ENCODE assay signal across 9 mouse cellular contexts in genomic region chr11:96438787-96439186, GRCm38 (mm10). TPM values are rescaled to one million over a fixed set of nuclear protein-coding genes. Genes with fewer than 3 reads are reported as not detected.
A peak's percentile ranks its signal among the peaks of the same experiment; 100 is the strongest.
DNase-seq lines count a peak whose midpoint lies in the region; ATAC-seq and TF ChIP-seq lines count a peak whose summit lies in the region.
"Had no signal": no experiment of that assay in that cellular context is flagged by ENCODE, and none has a peak within 500 bp of the region (broad histone marks: within the 10 kb centered on the region; RNA-seq: fewer than 3 reads in every experiment).

No protein-coding gene starts in this region.

- ATAC-seq in liver, embryonic 11.5 days (replicated peaks; ENCODE audit: low FRiP score) = no peak
- no peak for ATAC-seq in embryonic facial prominence, embryonic 14.5 days (ENCODE audit: low read depth)
- peak; percentile 46; the same call in 1 of the 2 replicates for ATAC-seq in kidney, embryonic 15.5 days (replicated peaks; ENCODE audit: low FRiP score)
- no peak for ATAC-seq in lung, postnatal 0 days
- ATAC-seq in erythroid progenitor cell, adult 5-6 weeks (replicated peaks; ENCODE audit: low FRiP score, poor library complexity, severe bottlenecking) = no peak

- TF ChIP-seq POLR2A in liver, adult 2 months (IDR thresholded peaks at IDR 0.05; ENCODE audit: extremely low read depth, insufficient read depth, low read length) = no peak

- no peaks in the 10 kb centered on the region for H3K79me2 ChIP-seq in liver, adult 2 months (ENCODE audit: control insufficient read depth, insufficient read depth, low read length)

- no peaks in the 10 kb centered on the region for H3K36me3 ChIP-seq in liver, adult 2 months (ENCODE audit: control insufficient read depth, insufficient read depth, low read length)
- no peaks in the 10 kb centered on the region for H3K36me3 ChIP-seq in liver, embryonic 11.5 days (ENCODE audit: control insufficient read depth, insufficient read depth, low read length)
- no peaks in the 10 kb centered on the region for H3K36me3 ChIP-seq in embryonic facial prominence, embryonic 14.5 days (ENCODE audit: control insufficient read depth, insufficient read depth, low read length)
- no peaks in the 10 kb centered on the region for H3K36me3 ChIP-seq in kidney, embryonic 15.5 days
- H3K36me3 ChIP-seq in lung, postnatal 0 days (ENCODE audit: insufficient read depth, low read length) = no peaks in the 10 kb centered on the region
- H3K36me3 ChIP-seq: neural tube, embryonic 13.5 days had no signal

- H3K4me1 ChIP-seq in liver, adult 2 months (ENCODE audit: control insufficient read depth, insufficient read depth, low read length) = no peaks in the 10 kb centered on the region
- no peaks in the 10 kb centered on the region for H3K4me1 ChIP-seq in liver, embryonic 11.5 days (replicated peaks; ENCODE audit: control insufficient read depth, insufficient read depth, low read length)
- no peaks in the 10 kb centered on the region; the same call in 1 of the 2 replicates for H3K4me1 ChIP-seq in embryonic facial prominence, embryonic 14.5 days (ENCODE audit: control insufficient read depth, insufficient read depth, low read length)
- peaks cover 20% of the 10 kb centered on the region for H3K4me1 ChIP-seq in kidney, embryonic 15.5 days
- H3K4me1 ChIP-seq in lung, postnatal 0 days (ENCODE audit: insufficient read depth, low read depth, low read length) = no peaks in the 10 kb centered on the region

- H3K4me3 ChIP-seq in liver, adult 2 months (ENCODE audit: insufficient read depth, low read depth, low read length) = no peak overlapping the region
- H3K4me3 ChIP-seq in liver, embryonic 11.5 days (ENCODE audit: low read depth, low read length) = no peak overlapping the region
- no peak overlapping the region for H3K4me3 ChIP-seq in embryonic facial prominence, embryonic 14.5 days (ENCODE audit: low read depth, low read length)
- no peak overlapping the region for H3K4me3 ChIP-seq in kidney, embryonic 15.5 days (replicated peaks)
- no peak overlapping the region for H3K4me3 ChIP-seq in lung, postnatal 0 days (ENCODE audit: low read depth, low read length)
- H3K4me3 ChIP-seq: neural tube, embryonic 13.5 days had no signal

- no peak for TF ChIP-seq EP300 in lung, postnatal 0 days (IDR thresholded peaks at IDR 0.05)

- no peak overlapping the region for H3K4me2 ChIP-seq in liver, embryonic 11.5 days
- H3K4me2 ChIP-seq in embryonic facial prominence, embryonic 14.5 days (ENCODE audit: low read depth, low read length) = no peak overlapping the region
- H3K4me2 ChIP-seq in kidney, embryonic 15.5 days = no peak overlapping the region
- H3K4me2 ChIP-seq in lung, postnatal 0 days (replicated peaks; ENCODE audit: low read depth, low read length) = no peak overlapping the region
- H3K4me2 ChIP-seq: neural tube, embryonic 13.5 days had no signal

- H3K27me3 ChIP-seq in liver, adult 2 months (ENCODE audit: control insufficient read depth, insufficient read depth, low read length) = no peaks in the 10 kb centered on the region
- H3K27me3 ChIP-seq in liver, embryonic 11.5 days (replicated peaks; ENCODE audit: control insufficient read depth, insufficient read depth, low read length) = peaks cover 6% of the 10 kb centered on the region
- peaks cover 14% of the 10 kb centered on the region for H3K27me3 ChIP-seq in embryonic facial prominence, embryonic 14.5 days (replicated peaks; ENCODE audit: control insufficient read depth, insufficient read depth, low read length)
- H3K27me3 ChIP-seq in kidney, embryonic 15.5 days = peaks cover 3% of the 10 kb centered on the region; the same call in 1 of the 2 replicates
- H3K27me3 ChIP-seq in lung, postnatal 0 days (replicated peaks; ENCODE audit: insufficient read depth, low read length) = no peaks in the 10 kb centered on the region
- H3K27me3 ChIP-seq: neural tube, embryonic 13.5 days had no signal

- peak; percentile 27 for DNase-seq in liver, adult 2 months (ENCODE audit: extremely low read depth, low read depth, low spot score)
- no peak for DNase-seq in liver, embryonic 11.5 days (ENCODE audit: low spot score)
- DNase-seq in adrenal gland, postnatal 14 days = peak; percentile 83
- DNase-seq in embryonic facial prominence, embryonic 14.5 days (ENCODE audit: low spot score) = peak; percentile 49
- DNase-seq in lung, postnatal 0 days (ENCODE audit: low spot score) = peak; percentile 74
- DNase-seq in right cerebral cortex, postnatal 4 days = peak; percentile 41

- H3K9me3 ChIP-seq in liver, embryonic 11.5 days (ENCODE audit: control insufficient read depth, low read length) = no peaks in the 10 kb centered on the region
- H3K9me3 ChIP-seq in embryonic facial prominence, embryonic 14.5 days (ENCODE audit: control insufficient read depth, low read length) = no peaks in the 10 kb centered on the region
- no peaks in the 10 kb centered on the region for H3K9me3 ChIP-seq in kidney, embryonic 15.5 days (replicated peaks)
- H3K9me3 ChIP-seq in lung, postnatal 0 days (ENCODE audit: low read length) = no peaks in the 10 kb centered on the region
- H3K9me3 ChIP-seq: neural tube, embryonic 13.5 days had no signal

- TF ChIP-seq CTCF in liver, adult 2 months (IDR thresholded peaks at IDR 0.05; ENCODE audit: low read depth, low read length) = peak; percentile 93
- peak; percentile 89 for TF ChIP-seq CTCF in lung, postnatal 0 days (IDR thresholded peaks at IDR 0.05)

- no peak overlapping the region for H3K9ac ChIP-seq in liver, adult 2 months (ENCODE audit: low read depth, low read length)
- no peak overlapping the region for H3K9ac ChIP-seq in liver, embryonic 11.5 days (ENCODE audit: low read depth, low read length)
- no peak overlapping the region for H3K9ac ChIP-seq in embryonic facial prominence, embryonic 14.5 days (ENCODE audit: low read depth, low read length)
- H3K9ac ChIP-seq in kidney, embryonic 15.5 days = no peak overlapping the region
- no peak overlapping the region for H3K9ac ChIP-seq in lung, postnatal 0 days (replicated peaks; ENCODE audit: low read depth)
- H3K9ac ChIP-seq: neural tube, embryonic 13.5 days had no signal

- WGBS in liver, adult 2 months = 8% methylated on average over 7 of the region's 7 CpGs
- WGBS in liver, embryonic 11.5 days = 4% methylated on average over 7 of the region's 7 CpGs
- 6% methylated on average over 7 of the region's 7 CpGs for WGBS in embryonic facial prominence, embryonic 14.5 days
- WGBS in kidney, embryonic 15.5 days = 5% methylated on average over 7 of the region's 7 CpGs
- WGBS in lung, postnatal 0 days = 5% methylated on average over 7 of the region's 7 CpGs

- no peak overlapping the region for H3K27ac ChIP-seq in liver, adult 2 months (replicated peaks; ENCODE audit: insufficient read depth, low read depth, low read length)
- no peak overlapping the region for H3K27ac ChIP-seq in liver, embryonic 11.5 days (ENCODE audit: low read depth, low read length)
- H3K27ac ChIP-seq in embryonic facial prominence, embryonic 14.5 days (replicated peaks; ENCODE audit: low read depth, low read length) = no peak overlapping the region
- peak overlapping the region; percentile 19; the same call in 1 of the 2 replicates for H3K27ac ChIP-seq in kidney, embryonic 15.5 days
- no peak overlapping the region for H3K27ac ChIP-seq in lung, postnatal 0 days (ENCODE audit: low read length)
- H3K27ac ChIP-seq: neural tube, embryonic 13.5 days had no signal

RNA-seq across cellular contexts. Expression of gene Skap1, which starts 25.6 kb away (rescaled TPM):
- 0.60 and 0.92 TPM in 2 replicates for total RNA-seq in liver, adult 2 months (2014; rRNA removed)
- polyA plus RNA-seq in liver, adult 2 months (2012; rRNA removed) = 0.31 and 0.40 TPM in 2 replicates
- polyA plus RNA-seq in liver, embryonic 11.5 days (2014; fragmentation: Nextera tagmentation; extraction: Ambion mirVana) = 0.45 and 0.58 TPM in 2 replicates
- total RNA-seq in adrenal gland, postnatal 14 days (2021) = 4.0 and 12.9 TPM in 2 replicates
- 1.5 and 2.3 TPM in 2 replicates for polyA plus RNA-seq in embryonic facial prominence, embryonic 14.5 days (2014; fragmentation: Nextera tagmentation; extraction: Ambion mirVana)
- 10.4 and 10.6 TPM in 2 replicates for polyA plus RNA-seq in kidney, embryonic 15.5 days (2015; fragmentation: Nextera tagmentation; extraction: Ambion mirVana)
- 0.73 and 1.0 TPM in 2 replicates for polyA plus RNA-seq in lung, postnatal 0 days (2015; fragmentation: Nextera tagmentation; extraction: Ambion mirVana)
- 7.2 and 9.6 TPM in 2 replicates for total RNA-seq in erythroid progenitor cell, adult 5-6 weeks (2015; ENCODE audit: low replicate concordance)
- 3.2 and 3.3 TPM in 2 replicates for total RNA-seq in erythroid progenitor cell, adult 5-6 weeks (2017; ENCODE audit: low replicate concordance)
